Mouse (Mus musculus) lung, postnatal 36 days (tissue): ENCODE data around the gene Hist1h2bh.
"Not testable (repeated sequence)": the region's sequence is repeated elsewhere in the genome, so short reads cannot be mapped to it uniquely, and the experiment has no call there.

Source experiments
- DNase-seq: peaks from one replicate; pipeline ENCODE4 v3.0.0; 2022; ENCODE audit warnings: mixed read lengths

Gene Hist1h2bh

DNA sequence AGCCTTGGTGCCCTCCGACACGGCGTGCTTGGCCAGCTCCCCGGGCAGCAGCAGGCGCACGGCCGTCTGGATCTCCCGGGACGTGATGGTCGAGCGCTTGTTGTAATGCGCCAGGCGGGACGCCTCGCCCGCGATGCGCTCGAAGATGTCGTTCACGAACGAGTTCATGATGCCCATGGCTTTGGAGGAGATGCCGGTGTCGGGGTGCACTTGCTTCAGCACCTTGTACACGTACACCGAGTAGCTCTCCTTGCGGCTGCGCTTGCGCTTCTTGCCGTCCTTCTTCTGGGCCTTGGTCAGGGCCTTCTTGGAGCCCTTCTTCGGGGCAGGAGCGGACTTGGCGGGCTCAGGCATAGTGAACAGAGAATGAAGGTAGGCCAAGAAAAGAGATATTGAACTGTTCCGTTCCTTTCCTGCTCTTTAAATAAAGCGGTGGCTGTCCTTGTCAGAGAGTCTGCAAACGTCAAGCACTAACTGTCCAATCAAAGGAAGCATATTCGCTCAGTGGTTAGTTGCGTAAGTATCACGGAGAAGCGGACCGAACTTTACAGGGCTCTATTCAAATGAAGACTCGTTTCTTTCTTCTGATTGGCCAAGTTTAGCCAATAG lies at the start of gene Hist1h2bh:
Gene Hist1h2bh (minus strand): TSS at position 394 of the 609 bp plus-strand sequence.
- peak; percentile 93 for DNase-seq

DNA sequence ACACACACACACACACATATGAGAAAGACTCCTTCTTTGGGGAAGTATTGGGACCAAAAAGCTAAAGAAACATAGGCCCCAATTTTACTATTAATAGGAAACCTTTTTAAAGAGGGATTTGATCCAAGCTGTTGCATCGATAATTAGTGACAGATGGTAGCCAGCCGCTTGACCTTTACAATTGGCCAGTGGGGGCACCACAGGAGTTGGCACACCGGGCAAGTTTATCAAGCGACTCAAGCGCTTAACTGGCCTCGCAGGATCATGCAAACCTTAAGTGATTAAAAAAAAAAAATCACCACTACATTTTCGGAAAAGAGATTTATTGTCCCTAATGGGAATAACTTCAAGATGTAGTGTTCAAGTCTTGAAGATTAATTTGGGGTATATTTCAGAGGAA lies 49.4 kb upstream of the Hist1h2bh start:
- no peak for DNase-seq

DNA sequence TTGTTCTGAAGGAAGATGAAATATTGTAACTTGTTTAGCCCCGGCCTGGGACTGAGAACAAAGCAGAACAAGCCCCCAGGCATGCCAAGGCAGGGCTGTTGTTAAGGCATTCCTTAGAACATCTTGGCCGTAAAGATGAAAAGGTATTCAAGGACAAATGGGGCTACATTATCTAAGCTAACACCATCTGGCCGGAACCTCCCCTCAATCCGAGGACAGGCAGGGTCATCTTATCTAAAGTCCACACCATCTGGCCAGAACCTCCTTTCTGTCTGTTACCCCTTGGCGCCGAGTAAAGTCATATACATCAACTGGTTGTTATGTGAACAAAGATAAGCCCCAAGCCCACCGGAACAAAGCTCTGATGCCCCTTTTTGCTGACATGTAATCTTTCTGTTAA lies 48.7 kb upstream of the Hist1h2bh start:
- not testable (repeated sequence) for DNase-seq

DNA sequence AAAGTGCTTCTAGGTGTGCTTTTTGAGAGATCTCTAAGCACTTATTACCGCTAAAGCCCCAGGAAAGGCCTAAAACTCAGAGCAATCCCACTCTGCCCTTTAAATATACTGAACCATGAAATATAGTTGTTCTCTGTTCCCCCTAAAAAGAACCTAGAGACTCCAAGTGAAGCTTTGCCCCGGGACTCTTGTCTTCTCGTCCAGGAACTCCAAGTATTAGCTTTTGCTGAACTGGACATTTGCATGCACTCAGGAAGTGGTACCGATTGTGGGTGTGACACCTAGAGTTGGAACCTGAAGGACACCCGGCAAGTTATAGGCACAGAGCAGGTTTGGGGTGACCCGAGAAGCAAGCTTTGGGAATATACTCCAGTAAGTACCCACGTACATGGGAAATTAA lies 48.0 kb upstream of the Hist1h2bh start:
- DNase-seq, result no peak

GRCm38 (mm10) chr13:23586940-23587225 lies 43.7 kb upstream of the Hist1h2bh start:
- no peak for DNase-seq

DNA sequence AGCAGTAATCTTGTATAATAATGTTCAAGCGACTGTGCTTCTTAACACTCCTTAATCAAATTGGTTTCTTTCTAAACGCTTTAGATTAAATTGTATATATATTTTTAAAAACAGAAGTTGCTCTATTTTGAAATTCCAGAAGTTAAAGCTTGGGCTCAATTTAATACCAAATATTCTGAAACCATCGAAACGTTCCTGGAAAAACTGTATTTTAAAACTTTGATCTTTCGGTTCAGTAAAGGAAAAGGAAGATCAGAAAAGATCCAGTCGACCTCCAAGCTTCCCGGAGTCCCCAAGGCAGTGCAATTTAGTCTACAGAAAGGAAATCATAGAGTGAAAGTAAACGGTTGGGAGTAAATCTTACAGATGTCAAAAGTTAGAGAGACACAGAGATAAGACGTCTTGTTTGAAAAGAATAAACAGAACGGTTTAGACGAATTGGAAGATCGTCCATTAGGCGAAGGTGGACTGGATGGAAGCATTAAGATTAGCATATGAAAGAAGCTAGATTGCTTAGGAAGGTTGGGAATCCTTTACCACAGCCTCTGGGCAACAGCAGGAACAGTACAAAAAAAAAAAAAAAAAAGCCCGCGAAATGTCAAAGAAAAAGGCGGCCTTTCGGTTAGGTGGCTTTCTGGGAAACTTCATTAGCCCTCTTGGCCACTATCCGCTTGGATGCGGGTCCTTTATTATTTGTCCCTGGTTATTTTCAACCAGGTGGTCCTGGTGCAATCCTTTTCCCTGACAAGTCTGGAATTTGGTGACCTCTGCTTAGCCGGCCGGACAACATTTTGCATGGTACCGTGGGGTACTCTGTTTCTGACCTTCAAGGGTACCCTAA lies 43.1 kb upstream of the Hist1h2bh start:
- DNase-seq, result no peak

DNA sequence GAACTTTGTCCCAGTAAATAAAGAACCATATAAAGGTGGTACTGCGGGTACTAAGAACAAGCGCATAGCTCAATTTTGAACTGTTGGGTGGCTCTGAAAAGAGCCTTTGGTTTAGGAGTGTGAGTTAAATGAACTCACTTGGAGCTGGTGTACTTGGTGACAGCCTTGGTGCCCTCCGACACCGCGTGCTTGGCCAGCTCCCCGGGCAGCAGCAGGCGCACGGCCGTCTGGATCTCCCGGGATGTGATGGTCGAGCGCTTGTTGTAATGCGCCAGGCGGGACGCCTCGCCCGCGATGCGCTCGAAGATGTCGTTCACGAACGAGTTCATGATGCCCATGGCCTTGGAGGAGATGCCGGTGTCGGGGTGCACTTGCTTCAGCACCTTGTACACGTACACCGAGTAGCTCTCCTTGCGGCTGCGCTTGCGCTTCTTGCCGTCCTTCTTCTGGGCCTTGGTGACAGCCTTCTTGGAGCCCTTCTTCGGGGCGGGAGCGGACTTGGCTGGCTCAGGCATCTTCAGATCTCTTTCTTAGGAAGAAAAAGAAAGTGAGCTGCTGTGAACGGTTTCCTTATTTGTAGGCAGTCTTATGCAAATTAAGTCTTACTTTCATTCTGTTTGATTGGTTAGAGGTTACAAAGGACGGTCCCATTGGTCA lies 42.4 kb upstream of the Hist1h2bh start:
- DNase-seq, result peak; percentile 88

DNA sequence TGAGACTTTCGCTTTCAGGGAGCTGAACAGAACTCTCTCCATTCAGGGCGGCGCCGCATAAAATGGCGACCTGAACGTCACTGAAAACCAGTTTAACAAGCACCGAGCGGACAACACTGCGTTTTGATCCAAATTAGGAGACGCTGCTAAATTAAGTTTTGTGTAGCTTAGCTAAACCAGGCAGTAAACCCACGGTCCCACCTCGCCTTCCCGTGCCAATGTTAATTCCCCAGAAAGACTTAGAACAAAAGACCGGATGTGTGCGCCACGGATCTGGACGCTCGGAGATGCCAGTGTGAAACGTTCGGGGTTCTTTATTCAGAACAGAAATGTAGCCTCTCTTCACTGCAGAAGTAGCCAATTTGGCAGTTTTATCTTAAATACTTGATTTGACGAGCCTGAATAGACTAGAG lies 41.8 kb upstream of the Hist1h2bh start:
- DNase-seq, result peak; percentile 89

DNA sequence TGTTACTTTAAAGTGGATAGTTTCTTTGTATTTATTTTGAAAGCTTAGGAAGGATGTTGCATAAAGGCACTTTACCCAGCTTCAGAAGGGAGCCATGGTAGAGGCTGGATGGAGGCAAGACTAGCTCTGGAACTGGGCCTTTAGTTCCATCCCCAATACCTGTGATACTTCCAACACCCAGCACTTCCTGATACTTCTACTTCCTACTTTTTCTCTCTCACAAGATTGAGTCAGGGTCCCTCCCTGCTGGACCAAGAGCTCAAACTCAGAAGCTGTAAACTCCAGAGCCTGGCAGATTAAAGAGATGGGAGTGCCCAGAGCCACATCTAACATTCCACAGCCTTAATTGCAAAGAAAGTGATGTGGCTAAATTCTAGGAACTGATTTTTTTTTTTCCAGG lies 41.1 kb upstream of the Hist1h2bh start:
- DNase-seq, result no peak

DNA sequence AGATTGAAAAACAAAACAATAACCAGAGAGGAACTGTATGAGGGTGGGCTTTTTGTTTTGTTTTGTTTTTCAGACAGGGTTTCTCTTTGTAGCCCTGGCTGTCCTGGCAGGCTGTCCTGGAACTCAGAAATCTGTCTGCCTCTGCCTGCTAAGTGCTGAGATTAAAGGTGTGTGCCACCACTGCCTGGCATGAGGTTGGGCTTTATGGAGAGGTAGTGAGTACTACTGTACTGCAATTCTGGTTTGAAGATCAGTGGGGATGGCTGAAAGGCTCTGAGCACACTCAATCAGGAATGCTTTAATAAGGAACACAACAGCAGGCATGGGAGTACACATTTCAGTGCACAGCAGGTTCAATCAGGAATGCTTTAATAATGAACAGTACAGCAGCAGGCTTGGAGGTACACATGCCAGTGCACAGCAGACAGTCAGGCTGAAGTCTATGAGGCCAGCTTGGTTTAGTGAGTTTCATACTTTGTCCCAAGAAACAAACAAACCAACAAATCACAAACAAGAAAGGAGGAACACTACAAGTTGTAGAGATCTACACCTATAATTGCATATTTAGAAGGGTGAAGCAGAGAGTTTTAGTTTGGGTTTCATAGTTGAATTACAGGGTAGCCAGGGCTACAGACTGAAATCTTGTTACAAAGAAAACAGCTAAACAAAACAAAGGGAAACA lies 40.3 kb upstream of the Hist1h2bh start:
- no peak for DNase-seq

GRCm38 (mm10) chr13:23582219-23583056 lies 39.2 kb upstream of the Hist1h2bh start:
- DNase-seq, result no peak

DNA sequence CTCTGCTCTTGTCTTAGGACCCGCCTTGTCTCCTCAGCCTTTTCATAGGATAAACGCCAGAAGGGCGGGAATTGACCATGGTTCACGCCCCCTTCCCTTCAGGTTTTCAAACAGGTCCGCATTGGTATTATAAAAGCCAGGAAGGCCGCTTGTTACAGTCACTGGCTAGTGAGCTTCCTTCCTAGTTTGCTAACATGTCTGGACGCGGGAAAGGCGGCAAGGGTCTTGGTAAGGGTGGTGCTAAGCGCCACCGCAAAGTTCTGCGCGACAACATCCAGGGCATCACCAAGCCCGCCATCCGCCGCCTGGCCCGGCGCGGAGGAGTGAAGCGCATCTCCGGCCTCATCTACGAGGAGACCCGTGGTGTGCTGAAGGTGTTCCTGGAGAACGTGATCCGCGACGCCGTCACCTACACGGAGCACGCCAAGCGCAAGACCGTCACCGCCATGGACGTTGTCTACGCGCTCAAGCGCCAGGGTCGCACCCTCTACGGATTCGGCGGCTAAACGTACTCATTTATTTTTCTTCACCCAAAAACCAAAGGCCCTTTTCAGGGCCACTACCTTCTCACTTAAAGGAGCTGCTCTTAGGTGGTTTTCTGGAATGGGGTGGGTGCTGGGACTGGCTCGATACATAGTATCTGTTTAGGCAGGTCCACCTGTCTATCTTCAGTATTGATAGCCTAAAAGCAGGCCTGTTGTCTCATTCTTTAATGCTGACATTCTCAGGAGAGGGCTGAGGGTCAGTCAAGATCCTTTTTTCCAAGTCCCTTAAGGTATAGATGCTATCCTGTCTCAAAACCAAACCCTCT lies 38.4 kb upstream of the Hist1h2bh start, which contains the start of gene Hist1h4d:
Gene Hist1h4d (plus strand): TSS at position 191 of the 811 bp plus-strand sequence.
- DNase-seq, result peak; percentile 100

DNA sequence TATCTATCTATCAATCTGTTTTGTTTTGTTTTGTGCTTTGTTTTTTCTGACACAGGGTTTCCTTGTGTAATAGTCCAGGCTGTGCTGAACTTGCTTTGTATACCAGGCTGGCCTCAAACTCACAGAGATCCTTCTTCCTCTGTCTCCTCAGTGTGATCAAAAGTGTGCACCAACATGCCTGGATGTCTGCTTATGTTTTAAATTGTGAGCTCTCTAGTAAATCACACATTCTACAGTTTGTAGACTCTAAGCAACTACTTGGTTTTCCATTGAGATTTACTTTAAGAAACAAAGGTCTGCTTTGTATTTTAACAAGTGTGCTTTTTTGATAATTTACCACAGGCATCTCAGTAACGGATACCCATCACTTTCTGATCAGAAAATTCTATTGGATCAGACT lies 34.6 kb upstream of the Hist1h2bh start:
- DNase-seq, result no peak

- DNase-seq, result no peak
These were observed 33.9 kb upstream of the Hist1h2bh start for GRCm38 (mm10) chr13:23576906-23577639.

DNA sequence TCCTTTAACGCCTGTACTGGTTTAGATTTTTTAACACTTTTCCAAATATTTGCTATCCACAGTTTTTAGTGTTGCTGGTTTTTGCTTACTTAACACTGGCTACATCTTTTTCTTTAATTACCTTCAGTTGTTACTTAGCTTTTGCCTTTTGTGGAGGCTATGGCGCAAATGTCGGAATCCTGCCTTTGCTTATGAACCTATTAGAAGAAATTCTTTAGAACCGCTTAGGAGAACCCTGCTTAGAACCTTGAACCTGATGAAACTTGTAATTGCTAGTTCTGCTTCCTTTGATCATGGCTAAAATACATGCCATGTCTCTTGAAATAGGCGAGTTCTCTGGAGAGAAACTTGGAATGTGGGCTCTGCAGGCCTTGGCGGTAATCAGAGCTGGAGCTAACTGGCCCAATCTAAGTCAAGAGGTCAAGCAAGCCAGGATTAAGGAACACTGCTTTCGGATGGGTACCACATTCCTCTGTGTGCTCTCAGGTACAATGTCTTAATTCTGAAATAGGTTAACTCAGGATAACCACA lies 33.2 kb upstream of the Hist1h2bh start:
- DNase-seq, result no peak

DNA sequence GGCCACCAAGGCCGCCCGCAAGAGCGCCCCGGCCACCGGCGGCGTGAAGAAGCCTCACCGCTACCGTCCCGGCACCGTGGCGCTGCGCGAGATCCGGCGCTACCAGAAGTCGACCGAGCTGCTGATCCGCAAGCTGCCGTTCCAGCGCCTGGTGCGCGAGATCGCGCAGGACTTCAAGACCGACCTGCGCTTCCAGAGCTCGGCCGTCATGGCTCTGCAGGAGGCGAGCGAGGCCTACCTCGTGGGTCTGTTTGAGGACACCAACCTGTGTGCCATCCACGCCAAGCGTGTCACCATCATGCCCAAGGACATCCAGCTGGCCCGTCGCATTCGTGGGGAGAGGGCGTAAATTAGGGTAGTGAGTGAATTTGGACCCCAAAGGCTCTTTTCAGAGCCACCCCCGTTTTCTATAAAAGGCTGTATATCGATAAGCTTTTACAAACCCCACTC lies 32.7 kb upstream of the Hist1h2bh start:
- not testable (repeated sequence) for DNase-seq

DNA sequence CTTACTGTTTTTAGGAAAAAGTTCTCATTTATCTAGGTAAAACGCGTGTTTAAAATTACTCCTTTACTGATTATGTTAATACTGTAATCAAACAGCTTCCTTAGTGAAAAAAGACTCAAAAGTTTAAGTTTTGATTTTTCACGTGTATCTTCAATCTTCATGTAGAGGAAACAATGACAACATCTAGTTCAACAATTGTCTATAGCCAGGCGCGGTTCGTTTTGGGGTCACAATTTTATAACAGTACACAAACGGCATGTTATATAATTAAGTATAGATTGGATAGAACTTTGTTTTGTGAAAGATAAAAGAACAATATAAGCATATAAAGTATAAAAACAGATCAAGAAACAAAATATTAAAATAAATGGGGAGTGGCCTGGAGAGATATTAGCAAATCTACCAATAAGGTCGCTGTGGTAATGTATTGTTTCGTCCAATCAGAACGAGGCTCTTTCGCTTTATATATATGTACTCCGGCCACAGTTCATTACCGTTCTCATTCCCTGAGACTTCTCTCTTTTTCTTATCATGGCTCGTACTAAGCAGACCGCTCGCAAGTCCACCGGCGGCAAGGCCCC lies 32.2 kb upstream of the Hist1h2bh start, which contains the start of gene Hist1h3d:
Gene Hist1h3d (plus strand): TSS at position 493 of the 581 bp plus-strand sequence.
- peak; percentile 78 for DNase-seq

GRCm38 (mm10) chr13:23574546-23575170 lies 31.5 kb upstream of the Hist1h2bh start:
- not testable (repeated sequence) for DNase-seq

GRCm38 (mm10) chr13:23573898-23574524 lies 30.8 kb upstream of the Hist1h2bh start, which contains the start of the genes Hist1h2bf and Hist1h2ad:
TSS of gene Hist1h2bf (minus strand) at chr13:23574196.
TSS of gene Hist1h2ad (plus strand) at chr13:23574381.
- peak; percentile 96 for DNase-seq
